Mouse (Mus musculus): ENCODE measurements around the gene Cd1d1.

Gene Cd1d1

GRCm38 (mm10) chr3:86961395-86961669 is 37.9 kb downstream of the Cd1d1 start:
- DNase-seq (ENCODE audit: low spot score in 2 of 2): no peak

- DNase-seq (ENCODE audit: low spot score in 2 of 2): no peak
Observed at GRCm38 (mm10) chr3:86960656-86961394, 38.4 kb downstream of the Cd1d1 start.

DNA sequence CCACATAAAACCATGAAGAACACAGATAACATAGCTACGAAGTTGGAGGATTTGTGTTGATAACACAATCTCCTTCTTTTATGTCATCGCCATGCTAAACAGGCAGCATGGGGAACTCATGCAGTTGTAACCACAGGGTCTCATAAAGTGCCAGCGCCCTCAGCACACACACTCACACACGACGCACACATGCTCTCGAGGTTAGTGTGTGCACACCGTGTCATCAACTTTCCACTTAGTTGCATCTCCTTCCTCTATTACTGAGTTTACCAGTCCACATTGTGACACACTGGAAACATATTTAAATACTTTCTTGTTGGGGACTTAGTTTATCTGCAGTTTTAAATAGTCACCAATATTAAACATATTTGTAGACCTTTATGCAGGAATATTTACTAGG is 40.2 kb downstream of the Cd1d1 start:
- no peak for DNase-seq (ENCODE audit: low spot score in 2 of 2)

- no peak for DNase-seq (ENCODE audit: low spot score in 2 of 2)
Observed at GRCm38 (mm10) chr3:86955376-86955775, 43.9 kb downstream of the Cd1d1 start.

DNA sequence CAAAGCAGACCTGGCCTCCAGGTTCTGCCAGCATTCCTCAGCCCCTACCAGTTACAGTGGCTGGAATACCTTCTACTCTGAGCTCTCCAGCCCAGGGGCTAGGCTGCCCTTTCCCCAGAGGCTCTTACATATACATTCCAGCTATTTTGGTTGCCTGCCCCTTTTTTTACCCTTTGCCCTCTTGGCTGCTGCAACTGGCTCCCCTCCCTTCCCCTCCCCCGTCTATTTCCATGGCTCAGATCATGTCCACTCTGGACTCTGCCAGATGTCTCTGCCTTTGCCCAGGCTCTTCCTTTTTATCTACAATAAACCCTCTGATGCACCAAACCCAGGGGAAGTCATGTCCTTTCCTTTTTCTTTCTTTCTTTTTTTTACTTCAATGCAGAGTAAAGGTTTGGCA is 44.7 kb downstream of the Cd1d1 start:
- DNase-seq (ENCODE audit: low spot score in 2 of 2): no peak

DNA sequence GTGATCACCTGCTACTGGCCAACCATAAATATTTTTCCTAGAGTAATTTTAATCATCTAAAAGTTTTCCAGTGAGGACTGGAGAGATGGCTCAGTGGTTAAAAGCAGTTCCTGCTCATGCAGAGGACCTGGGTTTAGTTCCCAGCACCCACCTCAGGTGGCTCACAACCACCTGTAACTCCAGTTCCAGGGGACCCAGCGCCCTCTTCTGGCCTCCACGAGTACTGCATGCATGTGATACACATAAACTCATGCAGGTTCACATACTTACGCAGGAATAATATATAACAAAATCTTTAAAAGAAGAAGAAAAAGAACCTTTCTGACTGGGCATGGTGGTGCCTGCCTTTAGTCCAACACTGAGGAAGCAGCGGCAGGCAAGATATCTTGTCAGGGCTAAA is 45.4 kb downstream of the Cd1d1 start:
- no peak for DNase-seq (ENCODE audit: low spot score in 2 of 2)

DNA sequence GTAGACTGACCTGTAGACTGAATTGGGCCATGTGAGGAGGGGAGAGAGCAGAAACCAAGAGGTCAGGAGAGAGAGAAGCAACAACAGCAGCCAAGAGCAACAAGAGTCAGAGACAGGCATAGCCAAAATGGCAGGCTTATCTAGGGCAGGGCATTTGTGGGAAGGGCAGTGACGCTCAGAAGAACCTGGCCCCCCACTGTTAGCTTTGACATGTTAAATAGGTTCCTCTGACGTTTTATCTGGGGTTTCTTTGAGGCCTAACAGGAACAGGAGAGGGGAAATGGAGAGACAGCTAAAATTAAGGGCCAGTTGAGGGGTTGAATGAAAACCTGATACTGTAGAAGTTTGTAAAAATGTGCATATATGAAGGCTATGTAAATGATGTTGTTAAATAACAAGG is 48.6 kb downstream of the Cd1d1 start:
- DNase-seq (ENCODE audit: low spot score in 2 of 2): no peak

All from spleen, postnatal 10 days (tissue).